Mouse (Mus musculus) ES-E14 (cell line): ENCODE data around the gene Pkd2.

Experiments used
- CHD2 ChIP-seq: IDR thresholded peaks from 2 replicates; pipeline ENCODE4 v1.6.1; 2014; ENCODE audit warnings: mild to moderate bottlenecking, low read depth, low read length, inconsistent platforms
- HCFC1 ChIP-seq: IDR thresholded peaks from 2 replicates; pipeline ENCODE4 v1.6.1; 2012; ENCODE audit warnings: low read length, inconsistent platforms, borderline replicate concordance; ENCODE audit not compliant: insufficient read depth
- MAFK ChIP-seq: IDR thresholded peaks from 2 replicates; pipeline ENCODE4 v1.6.1; 2014; ENCODE audit warnings: mild to moderate bottlenecking, low read depth, low read length, inconsistent platforms; ENCODE audit not compliant: insufficient read depth
- ZC3H11A ChIP-seq: IDR thresholded peaks from 2 replicates; pipeline ENCODE4 v1.6.1; 2012; ENCODE audit warnings: low read depth, mild to moderate bottlenecking, inconsistent platforms, low read length, borderline replicate concordance

DNA sequence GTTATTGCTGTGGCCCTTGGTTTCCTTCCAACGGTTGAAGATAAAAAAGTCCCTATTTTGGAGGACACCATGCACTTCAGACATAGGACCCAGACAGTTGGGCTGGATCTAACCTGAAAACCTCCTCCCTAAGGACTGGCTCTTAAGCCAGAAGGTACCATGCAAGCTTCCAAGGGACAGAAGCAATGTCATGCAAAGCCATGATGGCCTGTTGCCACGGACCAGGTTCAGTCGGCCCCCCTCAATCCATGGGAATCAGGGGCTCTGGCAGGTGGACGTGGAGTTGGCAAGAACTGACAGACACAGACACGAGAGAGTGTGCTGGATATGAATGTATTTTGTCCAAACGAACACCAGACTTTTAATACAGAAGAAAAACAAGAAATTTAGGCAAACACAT is 16.9 kb upstream of the Pkd2 start:
- TF ChIP-seq ZC3H11A (no peak), CHD2 (no peak), HCFC1 (no peak), MAFK (no peak)
